Comparison of ENCODE assay signal across 9 mouse cellular contexts in genomic region chr14:84440903-84441302, GRCm38 (mm10). TPM values are rescaled to one million over a fixed set of nuclear protein-coding genes. Genes with fewer than 3 reads are reported as not detected.
DNase-seq lines count a peak whose midpoint lies in the region; ATAC-seq and TF ChIP-seq lines count a peak whose summit lies in the region.
"Had no signal": no experiment of that assay in that cellular context is flagged by ENCODE, and none has a peak within 500 bp of the region (broad histone marks: within the 10 kb centered on the region; RNA-seq: fewer than 3 reads in every experiment).

No protein-coding gene starts in this region.

- intact Hi-C loops in gastrocnemius, postnatal 36 days (cut with DNase I), result no loop called here

- no peak overlapping the region for H3K4me3 ChIP-seq in lung, embryonic 14.5 days (ENCODE audit: low read depth, low read length)
- H3K4me3 ChIP-seq: limb, embryonic 15.5 days had no signal

- no peak overlapping the region for H3K9ac ChIP-seq in lung, embryonic 14.5 days
- H3K9ac ChIP-seq: limb, embryonic 15.5 days had no signal

- H3K36me3 ChIP-seq in lung, embryonic 14.5 days (ENCODE audit: insufficient read depth), result no peaks in the 10 kb centered on the region
- H3K36me3 ChIP-seq: limb, embryonic 15.5 days had no signal

- WGBS in lung, embryonic 14.5 days, result 13% methylated on average over 2 of the region's 2 CpGs

- no peak for ATAC-seq in lung, embryonic 14.5 days (ENCODE audit: insufficient read depth)

- H3K4me1 ChIP-seq in lung, embryonic 14.5 days (ENCODE audit: insufficient read depth), result no peaks in the 10 kb centered on the region

- no peak overlapping the region for H3K27ac ChIP-seq in lung, embryonic 14.5 days (ENCODE audit: low read depth)
- H3K27ac ChIP-seq: limb, embryonic 15.5 days had no signal

- TF ChIP-seq CTCF in lung, embryonic 14.5 days (IDR thresholded peaks at IDR 0.05; ENCODE audit: low read depth), result peak; percentile 59

- no peak overlapping the region for H3K4me2 ChIP-seq in lung, embryonic 14.5 days
- H3K4me2 ChIP-seq: limb, embryonic 15.5 days had no signal

- no peaks in the 10 kb centered on the region for H3K9me3 ChIP-seq in lung, embryonic 14.5 days (ENCODE audit: low read depth, low read length)
- H3K9me3 ChIP-seq: limb, embryonic 15.5 days had no signal

- peak; percentile 7 for DNase-seq in gastrocnemius, postnatal 10 days
- DNase-seq in gastrocnemius, postnatal 36 days, result no peak
- peak; percentile 58 for DNase-seq in lung, embryonic 14.5 days
- DNase-seq in lung, postnatal 36 days, result no peak
- peak; percentile 24 for DNase-seq in adrenal gland, postnatal 25 days
- DNase-seq in lung, postnatal 10 days, result peak; percentile 44
- DNase-seq in layer of hippocampus, adult 8-10 months (ENCODE audit: low spot score in 2 of 2), result no peak
- DNase-seq in urinary bladder, adult 18-20 months (ENCODE audit: low spot score in 2 of 2), result no peak

- no peaks in the 10 kb centered on the region for H3K27me3 ChIP-seq in lung, embryonic 14.5 days (ENCODE audit: insufficient read depth, low read length)

RNA-seq across cellular contexts. Expression of gene Pcdh17, which starts 2.5 kb away (rescaled TPM):
- 10 to 100 TPM in 1 of 2 experiments, 1 to 10 TPM in 1; 7.2 to 10.2 TPM for total RNA-seq in gastrocnemius, postnatal 10 days (2021)
- total RNA-seq in gastrocnemius, postnatal 36 days (2021), result under 1 TPM; 0.62 to 0.87 TPM
- polyA plus RNA-seq in lung, embryonic 14.5 days (2014; fragmentation: Nextera tagmentation; extraction: Ambion mirVana), result 20.6 and 21.6 TPM in 2 replicates
- 10.2 and 13.4 TPM in 2 replicates for total RNA-seq in adrenal gland, postnatal 25 days (2021)
- 10 to 100 TPM; 37.0 to 43.3 (median 40.7) TPM for total RNA-seq in layer of hippocampus, adult 8-10 months (2022)

Comparison
In these comparisons a context has a peak if more than half of its experiments do, and no peak if none do; other contexts are left out.
1. DNase-seq: peak in gastrocnemius, postnatal 10 days (single experiment), lung, embryonic 14.5 days (single experiment), adrenal gland, postnatal 25 days (single experiment) and lung, postnatal 10 days (single experiment); none in gastrocnemius, postnatal 36 days (0 of 2), lung, postnatal 36 days (single experiment), layer of hippocampus, adult 8-10 months (0 of 2) and urinary bladder, adult 18-20 months (0 of 2).